Mouse (Mus musculus): Measurements from ENCODE around the gene Gm21974.

GRCm38 (mm10) chr7:127886551-127886950, 8.7 kb downstream of the Gm21974 start:
- TF ChIP-seq CTCF (IDR thresholded peaks at IDR 0.05; ENCODE audit: control insufficient read depth, insufficient read depth, low read length): no peak
- no peak for TF ChIP-seq POLR2A (IDR thresholded peaks at IDR 0.05; ENCODE audit: borderline replicate concordance, control insufficient read depth, low read depth, low read length)
